Mouse (Mus musculus) central nervous system, embryonic 11.5 days (tissue): ENCODE results near the gene Zfp551. TPM values are rescaled to one million over a fixed set of nuclear protein-coding genes. Genes with fewer than 3 reads are reported as not detected.

Source experiments
- polyA plus RNA-seq: library from polyadenylated mRNA; depleted of rRNA; stranded (reverse); fragments of >200 nt; gene quantifications from 2 replicates; pipeline ENCODE4 v1.2.3, GENCODE M21; 2012; rRNA removed

Zfp551 gene
- polyA plus RNA-seq: 2.4 and 3.1 TPM in 2 replicates

GRCm38 (mm10) chr7:12422245-12422849, at the start of gene Zfp551:
Zfp551 (minus strand) TSS chr7:12422751.

GRCm38 (mm10) chr7:12369173-12369572, 53.4 kb downstream of the Zfp551 start, which contains the start of gene Vmn1r84:
Vmn1r84 (minus strand) TSS chr7:12369273.

Other genes with a start within 250 kb of the Zfp551 start
- not detected in 2 replicates for gene Vmn1r80, start 233.5 kb downstream of the Zfp551 start, polyA plus RNA-seq
- not detected in 2 replicates for gene Vmn1r81, start 154.5 kb downstream of the Zfp551 start, polyA plus RNA-seq
- gene Vmn1r82, start 122.3 kb downstream of the Zfp551 start, polyA plus RNA-seq: not detected in 2 replicates
- gene Vmn1r83, start 93.3 kb downstream of the Zfp551 start, polyA plus RNA-seq: not detected in 2 replicates
- gene Vmn1r84, start 53.5 kb downstream of the Zfp551 start, polyA plus RNA-seq: not detected in 2 replicates
- 15.0 and 21.9 TPM in 2 replicates for gene Zfp606, start 55.5 kb upstream of the Zfp551 start, polyA plus RNA-seq
- gene 2900092C05Rik, start 89.8 kb upstream of the Zfp551 start, polyA plus RNA-seq: not detected in 2 replicates
- gene Vmn2r53, start 186.0 kb upstream of the Zfp551 start, polyA plus RNA-seq: under 0.01 TPM in 2 replicates
- gene Vmn2r54, start 217.6 kb upstream of the Zfp551 start, polyA plus RNA-seq: not detected in 2 replicates